Mouse (Mus musculus) kidney, adult 2 months (tissue): Measurements from ENCODE around the gene Krtcap2. TPM values are rescaled to one million over a fixed set of nuclear protein-coding genes. Genes with fewer than 3 reads are reported as not detected.
A peak's percentile ranks its signal among the peaks of the same experiment; 100 is the strongest.

Experiments
- DNase-seq: peaks from one replicate; pipeline ENCODE4 v3.0.0; 2021
- H3K27ac ChIP-seq: fragments of 200-500 bp; 2 replicates; pipeline ENCODE4 v1.5.1; 2012; ENCODE audit warnings: low read depth, low read length, control low read depth, inconsistent platforms; ENCODE audit not compliant: insufficient read depth
- H3K27me3 ChIP-seq: fragments of 200-500 bp; replicated peaks from 2 replicates; pipeline ENCODE4 v1.6.1; 2012; ENCODE audit warnings: mild to moderate bottlenecking, moderate library complexity, low read length, inconsistent platforms; ENCODE audit not compliant: control insufficient read depth, insufficient read depth
- H3K36me3 ChIP-seq: fragments of 200-500 bp; 2 replicates; pipeline ENCODE4 v1.6.1; 2012; ENCODE audit warnings: mild to moderate bottlenecking, moderate library complexity, low read length, inconsistent platforms; ENCODE audit not compliant: control insufficient read depth, insufficient read depth
- H3K4me1 ChIP-seq: fragments of 200-500 bp; 2 replicates; pipeline ENCODE4 v1.6.1; 2011; ENCODE audit warnings: low read length; ENCODE audit not compliant: control insufficient read depth, insufficient read depth
- H3K4me3 ChIP-seq: fragments of 200-500 bp; 2 replicates; pipeline ENCODE4 v1.5.1; 2011; ENCODE audit warnings: mild to moderate bottlenecking, low read depth, low read length, control low read depth; ENCODE audit not compliant: insufficient read depth
- CTCF ChIP-seq: fragments of 200-500 bp; conservative IDR thresholded peaks from 2 replicates; pipeline ENCODE4 v1.5.1; 2011; ENCODE audit warnings: low read depth, mild to moderate bottlenecking, control low read depth, low read length, moderate library complexity, mixed read lengths; ENCODE audit not compliant: insufficient read depth, insufficient read length
- POLR2A ChIP-seq: fragments of 200-500 bp; IDR thresholded peaks from one replicate; pipeline ENCODE4 v1.6.1; 2011; ENCODE audit warnings: low read depth, low read length, control low read depth
- WGBS: fragments of 180-500 bp; shearing (Covaris S2); methylation state at CpG from one replicate; pipeline ENCODE4 v1.1.7; 2018; 5-methylcytosine and 5-hydroxymethylcytosine counted together
- polyA plus RNA-seq: library from polyadenylated mRNA; depleted of rRNA; stranded (reverse); fragments of >200 nt; gene quantifications from 2 replicates; pipeline ENCODE4 v1.2.3, GENCODE M21; 2012

Krtcap2 gene
- polyA plus RNA-seq, 1 experiment = 142 TPM

DNA sequence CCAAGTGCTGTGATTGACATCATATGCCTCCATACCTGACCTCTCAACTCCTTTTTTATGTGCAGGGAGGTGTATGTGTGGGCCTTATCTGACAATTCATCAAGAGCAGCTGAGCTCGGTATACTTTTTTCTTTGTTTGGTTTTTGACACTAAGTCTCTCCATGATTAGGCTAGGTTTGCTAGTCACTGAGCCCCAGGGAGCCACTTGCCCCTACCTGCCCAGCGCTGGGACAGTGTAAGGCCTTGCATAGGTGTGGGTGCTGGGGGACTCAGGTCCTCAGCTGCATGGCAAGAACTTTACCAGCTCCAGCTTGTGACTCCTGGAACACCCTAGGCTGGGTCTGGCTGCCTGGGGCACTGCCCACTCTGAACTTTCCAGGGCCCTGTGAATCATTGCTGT, 39.1 kb upstream of the Krtcap2 start:
- no peaks in the 10 kb centered on the region; the same call in 1 of the 2 replicates for H3K36me3 ChIP-seq
- WGBS = 78% methylated on average over 2 of the region's 2 CpGs
- H3K4me3 ChIP-seq = no peak overlapping the region
- no peak for DNase-seq
- H3K27me3 ChIP-seq = no peaks in the 10 kb centered on the region
- H3K27ac ChIP-seq = no peak overlapping the region
- peaks cover 4% of the 10 kb centered on the region; the same call in 1 of the 2 replicates for H3K4me1 ChIP-seq
- TF ChIP-seq CTCF (no peak), POLR2A (no peak)

DNA sequence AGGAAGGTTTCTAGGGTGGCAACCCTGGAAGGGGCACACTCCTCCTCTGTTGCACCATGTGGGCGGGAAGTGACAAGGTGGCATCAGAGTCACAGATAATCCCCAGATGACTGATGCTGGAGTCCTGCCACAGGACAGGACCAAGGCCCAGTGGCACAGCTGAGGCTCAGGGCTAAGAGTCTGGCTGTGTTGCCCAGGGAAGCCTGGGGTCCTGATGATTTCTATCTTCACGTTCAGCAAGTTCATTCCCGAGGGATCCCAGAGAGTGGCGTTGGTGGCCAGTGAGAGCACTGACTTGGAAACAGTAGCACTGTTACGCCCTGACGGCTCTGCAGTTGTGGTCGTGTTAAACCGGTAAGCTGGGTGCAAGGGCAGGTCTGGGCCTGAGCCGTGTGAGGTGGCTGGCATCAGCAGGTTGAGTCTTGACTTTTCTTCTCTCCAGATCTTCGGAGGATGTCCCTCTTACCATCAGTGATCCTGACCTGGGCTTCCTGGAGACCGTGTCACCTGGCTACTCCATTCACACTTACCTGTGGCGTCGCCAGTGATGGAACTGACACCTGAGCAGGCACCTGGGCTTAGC, 37.6 kb upstream of the Krtcap2 start:
- no peak overlapping the region for H3K4me3 ChIP-seq
- H3K27me3 ChIP-seq = no peaks in the 10 kb centered on the region
- no peak for TF ChIP-seq CTCF
- no peak for TF ChIP-seq POLR2A
- no peak for DNase-seq
- WGBS = 81% methylated on average over 13 of the region's 13 CpGs
- peaks cover 3% of the 10 kb centered on the region; the same call in 1 of the 2 replicates for H3K4me1 ChIP-seq
- H3K36me3 ChIP-seq = no peaks in the 10 kb centered on the region; the same call in 1 of the 2 replicates
- no peak overlapping the region for H3K27ac ChIP-seq

DNA sequence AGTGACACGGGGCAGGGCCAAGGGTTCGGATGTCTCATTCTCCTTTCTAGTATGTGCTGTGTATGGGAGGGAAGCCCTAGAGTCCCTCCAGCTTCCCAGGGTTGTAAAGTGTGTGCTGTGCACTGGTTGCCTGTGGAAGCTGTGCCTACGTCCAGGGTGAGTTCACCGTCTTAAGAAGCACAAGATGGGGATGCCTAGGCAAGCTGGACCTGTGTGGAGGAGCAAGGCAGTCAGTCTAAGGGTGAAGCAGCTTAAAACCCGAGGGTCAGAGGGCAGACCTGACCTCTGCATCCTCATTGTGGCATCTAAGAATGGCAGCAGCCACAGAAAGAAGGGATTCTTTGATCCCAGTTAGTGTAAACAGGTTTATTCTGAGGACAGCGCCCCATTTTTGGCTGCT, 37.0 kb upstream of the Krtcap2 start:
- Histone ChIP-seq H3K4me3 (no peak overlapping the region), H3K27ac (no peak overlapping the region), H3K27me3 (no peaks in the 10 kb centered on the region), H3K36me3 (no peaks in the 10 kb centered on the region; the same call in 1 of the 2 replicates), H3K4me1 (no peaks in the 10 kb centered on the region)
- no peak for DNase-seq
- no peak for TF ChIP-seq CTCF
- no peak for TF ChIP-seq POLR2A
- 84% methylated on average over 6 of the region's 6 CpGs for WGBS

DNA sequence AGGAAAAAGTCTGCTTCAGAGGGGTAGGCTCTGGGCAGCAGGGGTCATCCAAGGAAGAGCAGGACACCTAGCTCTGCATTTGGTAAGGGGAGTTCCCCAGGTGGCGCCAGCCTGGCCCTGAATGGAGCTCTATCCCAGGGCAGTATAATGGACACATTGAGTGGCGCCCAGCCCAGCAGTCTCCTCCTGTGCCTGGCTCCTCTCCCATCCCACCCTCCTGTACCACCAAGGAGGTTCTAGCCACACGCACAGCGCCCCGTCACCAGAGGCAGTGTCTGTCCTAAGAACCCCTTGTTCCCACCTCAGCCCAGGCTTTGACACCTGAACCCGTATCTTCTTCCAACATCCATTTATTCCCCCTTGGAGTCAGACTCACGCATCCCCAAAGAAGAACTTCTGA, 36.0 kb upstream of the Krtcap2 start:
- no peaks in the 10 kb centered on the region for H3K27me3 ChIP-seq
- no peak overlapping the region for H3K27ac ChIP-seq
- H3K4me3 ChIP-seq = no peak overlapping the region
- H3K4me1 ChIP-seq = no peaks in the 10 kb centered on the region; the same call in 1 of the 2 replicates
- 84% methylated on average over 7 of the region's 7 CpGs for WGBS
- no peak for DNase-seq
- TF ChIP-seq CTCF (no peak), POLR2A (no peak)
- H3K36me3 ChIP-seq = no peaks in the 10 kb centered on the region; the same call in 1 of the 2 replicates

DNA sequence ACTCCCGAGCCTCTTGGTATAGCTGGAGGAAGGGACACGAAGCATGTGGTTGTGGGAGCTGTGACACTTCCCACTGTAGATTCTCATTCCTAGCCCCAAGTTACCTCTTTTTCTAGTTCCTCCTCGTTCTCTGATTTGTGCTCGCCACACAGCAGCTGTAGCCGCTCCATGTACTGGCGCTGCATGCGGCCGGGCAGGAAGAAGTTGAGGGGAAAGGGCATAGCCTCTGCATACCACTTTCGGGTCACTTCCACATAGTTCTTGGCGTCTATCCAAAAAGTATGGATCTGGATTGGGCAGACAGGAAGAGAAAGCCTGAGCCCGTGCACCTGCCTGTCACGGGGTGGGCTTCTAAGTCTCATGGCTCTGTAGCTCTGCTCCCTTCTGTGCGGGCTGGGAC, 35.6 kb upstream of the Krtcap2 start:
- peak; percentile 54 for DNase-seq
- H3K36me3 ChIP-seq = no peaks in the 10 kb centered on the region; the same call in 1 of the 2 replicates
- WGBS = 51% methylated on average over 13 of the region's 13 CpGs
- no peak for TF ChIP-seq CTCF
- no peak for TF ChIP-seq POLR2A
- H3K27me3 ChIP-seq = no peaks in the 10 kb centered on the region
- no peak overlapping the region for H3K4me3 ChIP-seq
- 0 out of 2 replicates have a peak overlapping the region, but pooled peaks have one; percentile 11 for H3K27ac ChIP-seq
- H3K4me1 ChIP-seq = no peaks in the 10 kb centered on the region; the same call in 1 of the 2 replicates

DNA sequence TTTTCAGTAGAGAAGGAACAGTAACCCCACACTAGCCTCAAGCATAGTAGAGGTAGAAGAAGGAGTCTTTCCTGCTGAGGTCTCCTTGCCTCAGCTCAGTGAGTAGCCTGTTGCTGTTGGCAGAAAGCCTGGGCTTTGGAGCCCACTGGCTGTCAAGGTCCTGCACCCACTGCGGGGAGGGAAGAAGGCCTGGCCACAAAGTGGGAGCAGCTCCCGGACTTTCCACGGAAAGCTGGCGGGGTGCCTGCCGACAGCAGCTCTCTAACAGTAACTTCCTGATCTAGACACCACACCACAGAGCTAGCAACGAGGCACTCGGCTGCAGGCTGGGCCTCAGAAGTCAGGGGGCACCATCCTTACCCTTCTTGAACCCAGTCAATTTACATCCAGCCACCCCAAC, 35.0 kb upstream of the Krtcap2 start:
- peak; percentile 64 for DNase-seq

DNA sequence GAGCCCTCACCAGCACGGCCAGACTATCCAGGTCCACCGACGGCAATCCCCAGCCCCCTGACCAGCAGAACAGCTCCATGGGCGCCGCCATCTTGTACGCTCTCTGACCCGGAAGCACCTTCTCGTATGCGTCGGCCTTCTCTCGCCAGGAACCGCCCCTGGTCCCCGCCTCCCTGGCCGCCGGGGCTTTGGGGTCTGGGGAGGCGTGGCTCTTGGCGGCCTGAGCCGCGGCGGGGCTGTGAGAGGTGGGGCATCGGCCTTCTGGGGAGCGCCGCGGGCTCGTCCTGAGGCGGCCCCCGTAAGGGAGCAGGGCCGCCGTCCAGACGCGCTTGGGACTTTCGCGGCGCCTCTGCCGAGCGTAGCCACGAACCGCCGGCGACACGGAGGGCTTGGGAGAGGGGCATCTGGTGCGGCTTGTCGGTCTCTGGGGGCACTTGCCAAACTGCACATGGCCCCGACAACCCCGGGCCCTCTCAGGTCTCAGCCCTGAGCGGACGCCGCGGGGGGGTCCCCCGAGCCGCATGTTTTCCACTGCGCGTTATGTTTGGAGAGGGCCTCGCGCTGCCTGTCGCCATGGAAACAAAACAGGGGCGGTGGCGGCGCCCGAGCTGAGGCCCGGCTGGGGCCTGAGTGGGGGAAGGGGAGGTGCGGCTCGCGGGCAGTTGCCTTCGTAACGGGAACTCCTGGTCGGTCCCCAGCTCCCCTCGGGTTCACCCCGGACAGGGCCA, 31.8 kb upstream of the Krtcap2 start:
- H3K36me3 ChIP-seq = no peaks in the 10 kb centered on the region
- peak overlapping the region; percentile 65 for H3K27ac ChIP-seq
- no peaks in the 10 kb centered on the region for H3K27me3 ChIP-seq
- peak overlapping the region; percentile 91 for H3K4me3 ChIP-seq
- peak; percentile 48 for TF ChIP-seq POLR2A
- TF ChIP-seq CTCF = no peak
- H3K4me1 ChIP-seq = no peaks in the 10 kb centered on the region; the same call in 1 of the 2 replicates
- peak; percentile 95 for DNase-seq
- under 1% methylated on average over 69 of the region's 69 CpGs for WGBS

More for the DNA sequence above, 35.0 kb upstream of the Krtcap2 start:
- H3K4me1 ChIP-seq = no peaks in the 10 kb centered on the region; the same call in 1 of the 2 replicates
- H3K4me3 ChIP-seq = no peak overlapping the region
- H3K27ac ChIP-seq = 0 out of 2 replicates have a peak overlapping the region, but pooled peaks have one; percentile 11
- no peaks in the 10 kb centered on the region; the same call in 1 of the 2 replicates for H3K36me3 ChIP-seq
- WGBS = 41% methylated on average over 7 of the region's 7 CpGs
- no peaks in the 10 kb centered on the region for H3K27me3 ChIP-seq
- TF ChIP-seq CTCF (no peak), POLR2A (no peak)
